Mouse (Mus musculus) urinary bladder, postnatal 25 days (tissue): ENCODE data around the gene Cds1.
"Not testable (repeated sequence)": the region's sequence is repeated elsewhere in the genome, so short reads cannot be mapped to it uniquely, and the experiment has no call there.

Experiments used
- DNase-seq: peaks from one replicate; pipeline ENCODE4 v3.0.0; 2022; ENCODE audit warnings: low spot score

Cds1 gene

DNA sequence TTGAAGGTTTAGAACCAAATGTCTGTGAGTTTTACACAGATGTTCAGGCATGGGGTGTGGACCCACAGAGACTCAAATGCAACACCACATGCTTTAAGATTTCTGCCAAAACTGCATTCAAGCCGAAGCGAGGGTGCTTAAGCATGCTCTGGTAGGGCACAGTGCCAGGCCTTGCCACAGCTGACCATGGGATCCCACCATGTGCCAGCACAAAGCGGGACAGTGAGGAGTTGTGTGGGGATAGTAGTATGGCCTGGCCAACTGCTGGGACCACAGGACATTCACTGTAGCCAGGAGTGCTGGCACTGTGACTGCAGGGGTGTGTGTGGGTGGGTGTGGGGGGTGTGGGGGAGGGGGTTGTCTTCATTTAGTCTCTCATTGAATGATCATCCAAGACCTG lies 64.0 kb downstream of the Cds1 start:
- DNase-seq, result no peak

DNA sequence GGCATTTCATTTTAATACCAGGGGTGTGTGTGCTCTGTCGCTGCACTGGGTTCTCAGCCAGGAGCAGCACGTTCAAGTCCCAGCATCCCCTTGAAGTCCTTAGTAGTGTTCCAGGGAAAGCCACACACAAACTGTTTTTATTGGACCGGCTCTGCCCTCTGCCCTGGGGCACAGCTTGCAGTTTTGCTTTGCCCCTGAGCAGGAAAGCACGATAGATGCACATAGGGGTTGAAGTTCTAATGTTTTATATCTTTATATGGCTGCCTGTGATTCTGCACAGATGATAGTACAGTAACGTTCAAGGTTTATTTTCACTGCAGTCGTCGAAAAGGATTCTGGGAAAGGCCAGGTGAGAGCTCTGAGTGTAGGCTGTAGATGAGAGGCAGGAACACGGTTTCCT lies 65.2 kb downstream of the Cds1 start:
- no peak for DNase-seq

DNA sequence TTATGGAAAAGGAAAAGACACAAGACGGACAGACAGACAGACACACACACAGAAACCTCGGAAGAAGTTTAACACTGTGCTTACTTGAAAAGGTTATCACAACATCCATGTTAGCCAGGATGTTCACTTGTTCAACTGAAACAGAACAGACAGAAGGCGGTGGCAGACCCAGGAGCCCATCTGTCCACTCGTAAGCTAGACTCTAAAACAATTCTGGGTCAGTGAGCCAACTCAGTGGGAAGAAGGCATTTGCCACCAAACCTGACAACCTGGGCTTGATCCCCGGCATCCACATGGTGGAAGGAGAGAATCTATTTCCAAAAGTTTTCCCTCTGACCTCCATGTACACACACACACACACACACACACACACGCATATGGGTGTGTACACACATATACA lies 67.1 kb downstream of the Cds1 start:
- no peak for DNase-seq

DNA sequence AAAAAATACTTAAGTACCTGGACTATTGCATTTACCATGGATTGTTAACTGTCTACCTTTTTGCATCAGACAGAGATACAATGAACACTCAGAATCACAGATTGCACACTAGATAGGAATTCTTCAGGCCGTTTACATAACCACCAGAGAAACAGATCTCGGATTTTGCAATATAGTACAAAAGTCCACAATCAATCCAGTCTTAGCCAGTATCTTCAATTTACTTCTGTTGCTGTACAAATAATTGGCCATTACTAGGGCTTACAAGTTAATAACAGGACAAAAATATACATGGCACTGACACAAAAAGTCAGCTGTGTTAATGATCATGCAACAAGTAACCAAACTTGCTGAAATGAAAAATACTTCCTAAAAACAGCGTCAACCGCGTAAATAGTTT lies 68.1 kb downstream of the Cds1 start:
- DNase-seq, result no peak

DNA sequence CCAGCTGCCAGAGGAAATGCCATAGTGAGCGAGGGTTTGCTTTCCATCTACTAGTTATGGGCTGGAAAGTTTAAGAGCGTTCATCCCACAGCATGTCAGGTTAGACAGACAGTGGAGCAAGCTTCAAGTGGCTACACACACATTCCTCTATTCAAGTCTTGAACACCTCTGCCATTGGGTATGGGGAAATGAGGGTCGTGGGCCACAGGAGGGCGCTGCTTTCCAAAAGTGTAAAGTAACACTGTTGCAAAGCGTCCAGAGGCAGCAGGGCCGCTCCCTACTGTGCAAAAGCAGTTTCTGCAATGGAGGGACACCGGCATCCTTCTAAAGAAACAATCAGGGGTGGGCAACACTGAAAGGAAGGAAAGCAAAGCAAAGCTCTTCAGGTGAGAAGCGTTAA lies 68.9 kb downstream of the Cds1 start:
- DNase-seq, result no peak

DNA sequence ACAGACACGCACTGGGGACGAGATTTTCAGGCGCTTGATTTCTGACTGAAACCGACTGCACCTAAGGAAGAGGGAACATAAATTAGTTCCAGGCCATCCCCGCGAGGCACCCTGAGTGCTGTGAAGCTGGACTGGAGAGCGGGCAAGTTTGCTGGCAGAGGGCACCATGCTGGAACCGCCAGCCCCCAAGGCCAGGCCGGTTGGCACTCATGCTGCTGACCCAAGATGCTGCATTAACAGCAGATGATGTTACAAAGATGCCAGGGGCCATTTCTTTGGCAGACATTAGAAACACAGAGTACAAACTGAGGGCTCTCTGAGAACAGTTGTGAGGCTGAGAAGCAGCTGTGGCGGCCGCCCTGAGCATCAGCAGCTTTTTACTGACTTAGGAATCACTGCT lies 71.3 kb downstream of the Cds1 start:
- no peak for DNase-seq

DNA sequence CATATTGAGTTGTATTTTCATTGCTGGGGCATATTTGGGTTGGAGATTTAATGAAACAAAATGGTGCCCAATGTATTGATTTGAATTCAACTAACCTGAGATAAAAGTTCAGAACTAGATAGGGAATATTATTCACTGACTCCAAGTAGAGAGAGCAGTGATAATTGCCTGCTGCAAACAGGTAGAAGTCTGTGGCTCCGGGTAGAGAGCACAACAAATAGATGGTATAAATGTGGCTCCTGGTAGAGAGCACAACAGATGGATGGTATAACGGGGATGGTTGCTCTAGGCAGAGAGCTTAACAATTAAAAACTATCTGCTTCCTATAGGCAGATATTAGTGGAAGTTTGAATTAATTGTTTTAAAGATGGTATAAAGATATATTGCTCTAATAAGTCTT lies 72.7 kb downstream of the Cds1 start:
- not testable (repeated sequence) for DNase-seq

DNA sequence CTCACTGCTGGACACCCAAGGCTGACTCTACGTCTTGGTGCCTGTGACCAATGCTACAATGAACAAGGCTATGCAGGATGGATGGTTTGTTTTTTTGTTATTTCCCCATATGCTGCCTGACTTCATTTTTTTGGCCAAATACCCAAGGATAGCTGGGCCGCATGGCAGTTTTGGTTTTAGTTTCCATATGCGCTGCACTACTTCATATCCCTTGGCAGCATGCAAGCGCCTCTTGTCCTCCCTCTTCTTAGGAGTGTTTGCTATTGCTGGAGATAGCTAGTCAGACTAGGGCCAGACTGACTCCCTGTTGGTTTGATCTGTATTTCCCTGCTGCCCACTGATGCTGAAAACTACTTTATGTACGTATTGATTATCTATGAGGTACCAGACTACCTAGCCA lies 75.5 kb downstream of the Cds1 start:
- DNase-seq, result no peak

DNA sequence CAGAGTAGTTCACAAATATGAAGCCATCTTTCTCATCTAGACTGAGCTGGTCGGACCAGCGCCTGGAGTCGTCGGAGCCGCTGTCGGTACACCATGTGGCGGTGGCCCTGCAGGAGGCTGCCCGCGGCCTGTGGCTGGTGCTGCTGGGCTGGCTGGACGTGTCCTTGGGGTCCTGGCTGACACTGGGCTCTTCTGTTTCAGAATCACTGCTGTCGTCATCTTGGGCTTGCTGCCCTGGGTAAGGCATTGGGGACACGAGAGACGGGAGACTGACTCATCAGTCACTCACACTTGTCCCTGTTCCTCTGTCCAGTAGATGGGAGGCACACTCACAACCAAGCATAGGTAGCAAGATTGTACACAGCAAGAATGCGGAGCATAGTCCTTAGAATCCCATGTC lies 80.1 kb downstream of the Cds1 start:
- DNase-seq, result no peak

DNA sequence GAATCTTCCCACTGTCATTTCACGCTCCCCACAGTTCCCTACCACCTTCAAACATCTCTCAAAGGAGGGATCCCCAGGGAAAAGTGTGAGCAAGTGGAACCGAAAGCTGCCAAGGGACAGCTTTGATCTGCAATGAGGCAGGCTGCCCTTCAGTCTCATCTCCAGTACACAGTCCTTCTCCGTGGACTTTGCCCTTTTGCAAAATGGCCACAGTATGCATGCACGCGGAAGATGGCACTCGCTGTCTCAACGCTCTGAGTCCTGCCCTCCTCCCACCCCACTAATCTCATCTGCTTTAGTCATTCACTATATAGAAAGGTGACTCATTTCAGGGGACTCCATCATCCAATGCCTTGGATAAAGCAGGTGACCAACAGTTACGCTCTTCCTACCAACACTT lies 81.0 kb downstream of the Cds1 start:
- no peak for DNase-seq

DNA sequence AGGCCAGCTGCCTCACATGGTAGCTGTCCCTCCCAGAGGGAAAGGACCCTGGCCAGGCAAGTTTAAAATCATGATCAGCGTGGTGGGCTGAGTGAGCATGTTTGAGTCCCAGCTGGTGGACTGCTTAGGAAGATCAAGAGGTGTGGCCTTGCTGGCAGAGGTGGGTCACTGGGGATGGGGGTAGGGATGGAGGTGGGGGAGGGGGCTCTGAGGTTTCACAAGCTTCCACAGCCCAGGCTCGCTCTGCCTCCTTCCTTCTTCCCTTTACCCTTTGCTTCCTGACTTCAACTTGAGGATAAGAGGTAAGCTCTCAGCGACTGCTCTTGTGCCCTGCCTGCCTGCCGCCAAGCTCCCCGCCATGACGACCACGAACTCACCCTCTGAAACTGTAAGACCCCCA lies 82.4 kb downstream of the Cds1 start:
- no peak for DNase-seq

DNA sequence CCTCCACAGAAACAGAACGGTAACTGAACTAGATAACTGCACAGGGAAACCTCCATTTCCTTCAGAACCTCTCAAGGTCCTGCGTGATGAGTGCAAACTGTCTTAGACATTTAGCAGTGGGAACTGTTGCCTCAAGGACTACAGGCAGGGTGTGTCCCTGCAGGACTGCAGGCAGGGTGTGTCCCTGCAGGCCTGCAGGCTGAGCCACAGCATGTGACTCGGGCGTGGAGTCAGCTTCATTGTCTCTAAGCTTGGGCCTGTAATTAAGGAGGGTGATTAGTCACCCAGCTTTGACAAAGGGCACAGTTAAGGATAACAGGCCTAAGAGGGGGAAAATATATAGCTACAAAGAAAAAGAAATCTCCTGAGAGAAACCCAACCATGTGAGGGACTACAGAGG lies 82.8 kb downstream of the Cds1 start:
- DNase-seq, result no peak

DNA sequence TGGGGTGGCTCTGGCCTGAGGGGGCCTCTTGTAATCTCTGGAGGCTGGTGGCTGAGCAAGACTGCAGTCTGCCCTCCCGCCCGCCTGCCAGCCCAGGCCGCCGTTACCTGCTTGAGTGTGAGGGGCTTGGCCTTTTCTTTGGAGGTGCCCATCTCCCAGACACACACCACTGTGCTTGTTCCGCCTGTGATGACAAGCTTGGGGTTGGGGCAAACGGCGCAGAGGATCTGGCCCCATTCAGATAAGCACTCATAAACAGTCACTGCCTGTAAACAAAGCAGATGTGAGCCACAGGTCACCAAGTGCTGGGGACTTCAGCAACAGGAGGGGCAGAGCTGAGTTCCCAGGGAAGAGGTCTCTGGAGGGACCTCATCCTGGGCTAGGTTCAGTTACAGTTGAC lies 86.2 kb downstream of the Cds1 start:
- DNase-seq, result no peak

DNA sequence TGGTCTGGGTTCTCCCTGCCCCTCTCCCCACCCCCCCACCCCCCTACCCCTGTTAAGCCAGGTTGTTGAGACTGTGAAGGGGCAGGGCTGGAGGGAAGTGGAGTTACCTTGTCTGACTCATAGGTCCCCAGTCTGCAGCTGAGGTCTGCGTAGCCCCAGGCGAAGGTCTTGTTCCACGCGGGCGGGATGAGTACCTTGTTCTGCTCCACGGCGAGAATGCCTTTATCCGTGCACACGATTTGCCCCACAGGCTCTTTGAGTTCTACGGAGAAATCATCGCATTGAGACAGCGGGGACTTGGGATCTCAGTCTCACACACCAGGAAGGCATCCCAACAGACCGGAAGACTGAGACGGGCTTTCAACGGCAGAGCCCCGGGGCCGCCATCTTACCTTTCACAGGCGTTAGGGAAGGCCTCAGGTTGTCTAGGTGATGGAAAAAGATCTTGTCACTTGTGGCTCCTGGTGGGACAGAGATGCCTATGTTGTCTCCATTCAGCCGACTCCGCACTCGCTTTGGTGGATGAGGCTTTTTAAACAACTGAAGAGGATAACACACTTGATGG lies 87.3 kb downstream of the Cds1 start:
- DNase-seq, result no peak

DNA sequence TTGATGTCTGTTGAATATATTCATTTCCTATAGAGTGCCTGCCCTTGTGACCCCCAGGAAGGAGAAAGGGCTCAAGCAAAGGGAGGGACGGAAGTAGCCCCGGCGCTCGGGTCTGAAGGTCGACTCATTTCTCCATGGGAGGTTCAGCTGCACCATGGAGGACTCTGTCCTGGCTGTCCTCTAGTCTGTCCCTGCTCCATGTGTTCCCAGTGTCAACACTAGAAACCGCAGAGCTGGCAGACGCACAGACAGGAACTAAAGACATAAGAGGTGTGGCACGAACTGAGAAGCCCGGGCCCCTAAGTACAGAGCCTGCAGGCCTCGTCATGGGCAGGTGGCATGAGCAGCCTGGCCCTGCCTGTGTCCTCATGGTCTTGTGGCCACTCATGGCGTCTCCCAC lies 89.2 kb downstream of the Cds1 start:
- DNase-seq, result no peak

DNA sequence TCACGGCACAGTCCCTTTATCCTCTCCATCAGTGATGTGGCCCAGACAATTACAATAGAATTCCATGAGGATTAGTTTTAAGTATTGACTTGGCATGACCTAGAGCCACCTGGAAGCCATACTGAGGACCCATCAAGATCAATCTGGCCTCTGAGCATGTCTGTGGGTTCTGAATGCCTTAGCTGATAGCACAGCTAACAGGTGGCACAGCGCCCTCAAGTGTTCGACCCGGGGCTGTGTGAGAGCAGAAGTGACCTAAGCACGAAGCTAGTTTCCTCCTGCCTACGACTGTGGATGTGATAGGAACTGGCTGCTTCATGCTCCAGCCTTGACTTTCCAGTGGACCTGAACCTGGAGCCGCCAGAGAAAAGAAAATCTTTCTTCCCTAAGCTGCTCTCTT lies 89.7 kb downstream of the Cds1 start:
- no peak for DNase-seq

DNA sequence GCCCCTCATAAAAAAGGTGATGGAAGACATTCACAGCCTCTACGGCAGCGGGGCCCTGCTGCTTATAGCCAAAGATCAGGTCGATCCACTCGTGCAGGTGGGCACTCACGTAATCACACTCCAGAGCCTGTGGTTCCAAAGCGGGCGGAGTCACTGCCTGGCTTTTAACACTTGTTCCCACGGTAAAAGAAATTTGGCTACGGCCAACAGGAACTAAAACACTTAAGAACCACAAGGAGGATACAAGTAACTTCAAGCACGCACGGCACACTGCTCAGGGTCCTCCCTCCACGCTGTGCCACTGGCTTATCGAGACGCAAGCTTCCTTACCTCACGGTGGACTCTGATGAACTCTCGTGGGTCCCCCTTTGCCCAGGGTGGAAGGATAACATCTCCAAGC lies 90.5 kb downstream of the Cds1 start:
- no peak for DNase-seq

DNA sequence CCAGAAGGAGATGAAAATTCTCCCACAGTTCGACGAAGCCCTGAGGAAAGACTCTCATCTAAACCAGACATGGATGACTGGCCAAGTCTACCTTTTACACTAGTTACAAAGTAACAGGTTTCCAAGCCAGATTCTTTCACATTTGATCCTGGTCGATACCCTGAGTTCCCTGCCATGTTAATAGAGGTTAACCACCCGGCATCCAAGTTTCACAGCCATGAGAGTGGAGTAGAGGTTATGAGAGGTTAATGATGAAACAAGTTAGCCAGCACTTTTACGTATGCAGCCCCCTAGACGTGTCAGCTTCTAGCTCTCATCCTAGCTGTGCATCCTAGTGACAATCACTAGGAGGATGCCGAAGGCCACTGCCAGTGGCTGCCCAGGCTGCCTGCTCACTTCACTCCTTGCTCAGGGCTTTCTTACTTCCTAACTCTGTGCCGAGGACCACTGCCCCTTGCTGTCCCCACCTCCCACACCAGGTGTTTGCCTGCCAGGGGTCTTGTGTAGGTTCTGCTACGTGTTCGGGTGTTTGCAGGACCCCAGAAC lies 94.0 kb downstream of the Cds1 start:
- DNase-seq, result no peak

DNA sequence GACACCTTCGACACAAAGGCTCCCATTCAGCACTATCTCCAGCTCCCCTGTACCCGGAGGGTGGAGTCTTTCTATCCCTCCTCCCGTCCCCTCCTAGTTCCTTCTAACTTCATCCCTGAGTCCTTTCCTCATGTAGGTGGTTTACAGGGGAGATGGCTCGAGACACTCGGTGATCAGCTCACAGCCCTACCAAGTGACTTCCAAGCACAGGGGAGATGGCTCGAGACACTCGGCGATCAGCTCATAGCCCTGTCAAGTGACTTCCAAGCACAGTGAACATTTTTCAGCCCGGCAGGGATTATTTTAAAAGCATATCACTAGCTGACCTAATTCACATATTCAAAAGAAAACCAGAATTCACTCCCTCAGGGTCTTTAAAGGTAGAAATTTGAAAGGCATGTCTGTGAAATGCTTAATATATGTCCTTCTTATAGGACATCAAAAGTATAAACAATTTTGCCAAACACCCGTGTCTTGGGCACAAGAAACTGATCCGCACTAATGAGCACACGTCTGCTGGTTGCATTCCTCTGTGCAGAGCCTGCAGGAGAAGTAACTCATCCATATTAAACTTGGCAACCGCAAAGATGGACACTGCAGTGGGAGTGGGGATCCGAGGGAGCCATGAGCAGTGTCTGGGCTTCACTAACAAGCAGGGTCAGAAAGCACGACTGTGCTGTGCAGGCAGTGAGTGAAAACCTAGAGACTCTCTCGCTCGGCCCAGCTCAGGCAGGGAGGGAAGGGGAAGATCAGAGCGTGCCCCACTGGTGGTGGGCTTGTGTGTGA lies 97.0 kb downstream of the Cds1 start:
- DNase-seq, result no peak

DNA sequence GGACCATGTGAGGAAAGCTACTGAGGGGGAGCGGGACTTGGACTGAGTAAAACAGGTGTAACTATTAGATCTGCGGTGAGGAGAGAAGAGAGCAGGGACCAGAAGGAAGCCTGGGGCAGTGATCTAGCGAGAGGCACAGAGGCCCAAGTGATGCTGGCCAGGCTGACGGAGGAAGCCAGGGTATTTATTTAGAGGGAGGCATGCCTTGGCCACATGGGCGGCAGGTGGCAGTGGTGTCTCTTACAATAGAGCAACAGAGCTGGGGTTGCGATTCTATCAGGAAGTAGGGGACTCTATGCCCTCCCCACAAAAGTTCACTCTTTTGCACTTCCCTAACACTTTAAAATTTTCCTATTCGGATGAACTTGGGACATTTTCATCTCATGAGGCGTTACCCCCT lies 97.7 kb downstream of the Cds1 start:
- DNase-seq, result no peak

DNA sequence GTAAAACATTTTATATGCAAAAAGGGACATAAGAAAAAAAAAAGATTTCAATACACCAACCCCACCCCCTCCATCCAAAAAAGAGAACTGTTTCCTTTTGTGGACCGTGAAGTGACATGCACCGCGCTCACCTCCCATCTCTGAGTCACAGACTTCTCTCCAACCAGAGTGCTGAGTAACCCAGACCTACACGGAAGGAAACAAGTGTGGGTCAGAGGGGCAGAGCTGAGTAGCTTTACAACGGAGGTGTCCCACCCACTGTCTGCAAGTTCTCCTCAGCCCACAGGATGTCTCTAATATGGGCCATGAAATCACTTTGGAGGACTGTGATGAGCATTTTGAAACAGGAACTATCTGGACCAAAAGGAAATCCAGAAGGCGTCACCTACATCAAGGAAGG lies 99.0 kb downstream of the Cds1 start:
- DNase-seq, result no peak

DNA sequence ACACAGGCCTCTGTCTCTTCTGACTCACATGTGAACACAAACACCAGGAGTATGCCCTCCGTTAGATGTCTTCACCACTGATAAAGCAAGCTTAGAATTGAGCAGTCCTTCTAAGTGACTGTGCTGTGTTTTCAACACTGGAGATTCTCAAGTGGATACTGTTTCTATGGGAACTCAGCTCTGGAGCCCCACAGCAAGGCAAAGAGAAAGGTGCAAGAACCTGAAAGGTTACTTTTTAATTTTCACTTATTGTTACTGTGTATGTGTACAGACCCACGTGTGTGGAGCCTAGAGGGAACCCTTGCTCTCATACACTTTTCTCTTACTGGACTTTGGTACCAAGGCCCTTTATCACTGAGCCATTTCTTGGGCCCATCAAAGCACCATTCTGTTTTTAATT lies 101.8 kb downstream of the Cds1 start:
- DNase-seq, result no peak
